Mouse (Mus musculus) CH12.LX (cell line): ENCODE measurements at regions not wholly inside any gene's neighbourhood (a gene's known extent, or its start where the extent isn't known, plus 50 kb on each side); places are given as distances from the start of the nearest gene placed in this dataset.

Experiments used
- DNase-seq: peaks from one replicate; pipeline ENCODE4 v3.0.0-alpha.2; 2013; ENCODE audit errors: extremely low read depth
- H3K27ac ChIP-seq: 2 replicates; pipeline ENCODE4 v1.5.1; 2012; ENCODE audit warnings: low read depth, mild to moderate bottlenecking, control low read depth, moderate library complexity; ENCODE audit not compliant: insufficient read depth
- H3K27me3 ChIP-seq: replicated peaks from 2 replicates; pipeline ENCODE3; 2012; ENCODE audit warnings: inconsistent platforms
- H3K36me3 ChIP-seq, 2 experiments: replicated peaks in 1 of 2; 2 replicates each; pipeline versions ENCODE3 to v1.6.1; 2012; ENCODE audit warnings: inconsistent platforms in 1 of 2, low read length in 1 of 2, mild to moderate bottlenecking in 1 of 2, mixed read lengths in 1 of 2, moderate library complexity in 1 of 2; ENCODE audit not compliant: control insufficient read depth in 1 of 2, insufficient read depth in 1 of 2
- H3K4me1 ChIP-seq, 2 experiments: 2 replicates each; pipeline ENCODE4 v1.6.1; 2012; ENCODE audit warnings: inconsistent platforms in 1 of 2, moderate library complexity in 1 of 2; ENCODE audit not compliant: insufficient read depth in 2 of 2, control insufficient read depth in 1 of 2
- H3K4me2 ChIP-seq: 2 replicates; pipeline ENCODE4 v1.6.1; 2012; ENCODE audit warnings: low read depth, mild to moderate bottlenecking, control low read depth; ENCODE audit not compliant: poor library complexity, insufficient read depth, severe bottlenecking
- H3K4me3 ChIP-seq, 3 experiments: fragments of 150-350 bp in 1 of 3; sonication (generic) in 1 of 3; replicated peaks in 1 of 3; 2 replicates each; pipeline versions ENCODE3 to v1.5.1; 2011 to 2012; ENCODE audit warnings: low read depth in 2 of 3, low read length in 2 of 3, mild to moderate bottlenecking in 2 of 3, moderate library complexity in 2 of 3, control low read depth in 1 of 3, improper control_type of control experiment in 1 of 3, inconsistent platforms in 1 of 3, mixed read lengths in 1 of 3; ENCODE audit not compliant: poor library complexity in 1 of 3
- H3K79me2 ChIP-seq: replicated peaks from 2 replicates; pipeline ENCODE4 v1.6.1; 2012; ENCODE audit warnings: mild to moderate bottlenecking, moderate library complexity; ENCODE audit not compliant: control insufficient read depth, poor library complexity, insufficient read depth, severe bottlenecking; ENCODE audit errors: extremely low read depth
- H3K9ac ChIP-seq: 2 replicates; pipeline ENCODE4 v1.6.1; 2012; ENCODE audit warnings: low read depth, mild to moderate bottlenecking, control low read depth, moderate library complexity; ENCODE audit not compliant: insufficient read depth
- H3K9me3 ChIP-seq: replicated peaks from 2 replicates; pipeline ENCODE3; 2012; ENCODE audit warnings: low read length, inconsistent platforms, mixed read lengths
- BHLHE40 ChIP-seq: IDR thresholded peaks from 2 replicates; pipeline ENCODE4 v1.6.1; 2011; ENCODE audit warnings: mild to moderate bottlenecking, low read depth, low read length, improper control_type of control experiment
- CHD1 ChIP-seq: IDR thresholded peaks from 2 replicates; pipeline ENCODE4 v1.6.1; 2012; ENCODE audit warnings: low read depth, low read length, improper control_type of control experiment, inconsistent platforms
- CHD2 ChIP-seq: IDR thresholded peaks from 2 replicates; pipeline ENCODE4 v1.6.1; 2011; ENCODE audit warnings: low read length, improper control_type of control experiment
- CTCF ChIP-seq, 2 experiments: IDR thresholded peaks in 1 of 2; conservative IDR thresholded peaks in 1 of 2; 2 replicates each; pipeline ENCODE4 v1.5.1; 2011 to 2012; ENCODE audit warnings: low read depth in 2 of 2, low read length in 2 of 2, improper control_type of control experiment in 1 of 2, inconsistent platforms in 1 of 2, mild to moderate bottlenecking in 1 of 2, moderate library complexity in 1 of 2
- ETS1 ChIP-seq: conservative IDR thresholded peaks from 2 replicates; pipeline ENCODE4 v1.6.1; 2012; ENCODE audit warnings: low read depth, mild to moderate bottlenecking, inconsistent platforms, low read length, improper control_type of control experiment, moderate library complexity
- JUN ChIP-seq: IDR thresholded peaks from 2 replicates; pipeline ENCODE4 v1.6.1; 2011; ENCODE audit warnings: low read depth, mild to moderate bottlenecking, low read length, improper control_type of control experiment, moderate library complexity; ENCODE audit not compliant: insufficient read depth
- KAT2A ChIP-seq: IDR thresholded peaks from 2 replicates; pipeline ENCODE4 v1.6.1; 2012; ENCODE audit warnings: low read length, improper control_type of control experiment, inconsistent platforms; ENCODE audit not compliant: insufficient replicate concordance
- MAFK ChIP-seq: IDR thresholded peaks from 2 replicates; pipeline ENCODE4 v1.6.1; 2011; ENCODE audit warnings: low read length, improper control_type of control experiment; ENCODE audit not compliant: insufficient replicate concordance
- MAX ChIP-seq: IDR thresholded peaks from 2 replicates; pipeline ENCODE4 v1.6.1; 2011; ENCODE audit warnings: low read length, improper control_type of control experiment
- MEF2A ChIP-seq: IDR thresholded peaks from 2 replicates; pipeline ENCODE4 v1.6.1; 2014; ENCODE audit warnings: low read depth, mild to moderate bottlenecking, inconsistent platforms, low read length, improper control_type of control experiment, borderline replicate concordance
- MXI1 ChIP-seq: IDR thresholded peaks from 2 replicates; pipeline ENCODE4 v1.6.1; 2011; ENCODE audit warnings: mild to moderate bottlenecking, low read depth, low read length, improper control_type of control experiment
- NELFE ChIP-seq: IDR thresholded peaks from 2 replicates; pipeline ENCODE4 v1.6.1; 2011; ENCODE audit warnings: low read depth, low read length, improper control_type of control experiment
- NRF1 ChIP-seq: IDR thresholded peaks from 2 replicates; pipeline ENCODE4 v1.6.1; 2014; ENCODE audit warnings: low read depth, mild to moderate bottlenecking, inconsistent platforms, low read length, improper control_type of control experiment, moderate library complexity
- PAX5 ChIP-seq: IDR thresholded peaks from 2 replicates; pipeline ENCODE4 v1.6.1; 2012; ENCODE audit warnings: low read length, inconsistent platforms, mixed read lengths
- POLR2AphosphoS2 ChIP-seq: IDR thresholded peaks from 2 replicates; pipeline ENCODE4 v1.6.1; 2011; ENCODE audit warnings: low read depth, low read length, improper control_type of control experiment
- RAD21 ChIP-seq: IDR thresholded peaks from 2 replicates; pipeline ENCODE4 v1.6.1; 2011; ENCODE audit warnings: low read depth, mild to moderate bottlenecking, low read length, improper control_type of control experiment, moderate library complexity
- RCOR1 ChIP-seq: conservative IDR thresholded peaks from 2 replicates; pipeline ENCODE4 v1.6.1; 2012; ENCODE audit warnings: low read depth, mild to moderate bottlenecking, inconsistent platforms, low read length, improper control_type of control experiment
- SIN3A ChIP-seq: IDR thresholded peaks from 2 replicates; pipeline ENCODE4 v1.6.1; 2012; ENCODE audit warnings: low read length, improper control_type of control experiment, inconsistent platforms
- SMC3 ChIP-seq: IDR thresholded peaks from 2 replicates; pipeline ENCODE4 v1.6.1; 2011; ENCODE audit warnings: low read depth, low read length, improper control_type of control experiment
- TCF12 ChIP-seq: IDR thresholded peaks from 2 replicates; pipeline ENCODE4 v1.6.1; 2014; ENCODE audit warnings: low read depth, mild to moderate bottlenecking, inconsistent platforms, low read length, improper control_type of control experiment
- UBTF ChIP-seq: IDR thresholded peaks from 2 replicates; pipeline ENCODE4 v1.6.1; 2012; ENCODE audit warnings: low read depth, mild to moderate bottlenecking, inconsistent platforms, low read length, improper control_type of control experiment, moderate library complexity
- USF1 ChIP-seq: IDR thresholded peaks from 2 replicates; pipeline ENCODE4 v1.6.1; 2014; ENCODE audit warnings: low read depth, mild to moderate bottlenecking, inconsistent platforms, low read length, improper control_type of control experiment
- ZC3H11A ChIP-seq: IDR thresholded peaks from 2 replicates; pipeline ENCODE4 v1.6.1; 2012; ENCODE audit warnings: low read depth, mild to moderate bottlenecking, inconsistent platforms, low read length, improper control_type of control experiment
- ZKSCAN1 ChIP-seq: IDR thresholded peaks from 2 replicates; pipeline ENCODE4 v1.6.1; 2012; ENCODE audit warnings: low read depth, inconsistent platforms, low read length, improper control_type of control experiment, borderline replicate concordance
- ZMIZ1 ChIP-seq: IDR thresholded peaks from 2 replicates; pipeline ENCODE4 v1.6.1; 2012; ENCODE audit warnings: low read depth, mild to moderate bottlenecking, inconsistent platforms, low read length, improper control_type of control experiment
- dilution Hi-C: fragments of 300-500 bp; cut with MboI; formaldehyde crosslinking; loops from 2 replicates; pipeline ENCODE4 v1.14.3; 2020; ENCODE audit warnings: low sequenced_read_pairs; ENCODE audit not compliant: extremely low pct_unique_long_range_greater_than_20kb, extremely low pct_ligation_motif_present
- in situ Hi-C: fragments of 300-500 bp; cut with MboI; formaldehyde crosslinking; loops from 3 replicates; pipeline ENCODE4 v1.14.3; 2019; ENCODE audit warnings: low sequenced_read_pairs, low pct_ligation_motif_present, low pct_unique_long_range_greater_than_20kb, mixed read lengths

- DNase-seq = no peak
- no peak for TF ChIP-seq POLR2AphosphoS2
- dilution Hi-C loops (no loop called here), in situ Hi-C loops (no loop called here)
- Histone ChIP-seq H3K27ac (no peak overlapping the region), H3K27me3 (no peaks in the 10 kb centered on the region), H3K36me3 (no peaks in the 10 kb centered on the region), H3K9ac (no peak overlapping the region), H3K4me3 (no peak overlapping the region), H3K4me2 (no peak overlapping the region), H3K79me2 (no peaks in the 10 kb centered on the region), H3K9me3 (no peaks in the 10 kb centered on the region), H3K4me1 (no peaks in the 10 kb centered on the region)
Observed at GRCm38 (mm10) chr14:120174615-120175014, 100.9 kb upstream of the Mbnl2 start.

- Histone ChIP-seq H3K79me2 (no peaks in the 10 kb centered on the region), H3K9me3 (no peaks in the 10 kb centered on the region), H3K9ac (no peak overlapping the region), H3K4me1 (no peaks in the 10 kb centered on the region), H3K4me3 (no peak overlapping the region), H3K4me2 (no peak overlapping the region), H3K27me3 (no peaks in the 10 kb centered on the region), H3K36me3 (no peaks in the 10 kb centered on the region), H3K27ac (no peak overlapping the region)
- no peak for DNase-seq
- in situ Hi-C loops = no loop called here
- no peak for TF ChIP-seq CHD1
- TF ChIP-seq MAFK = no peak
- no peak for TF ChIP-seq NELFE
- TF ChIP-seq SIN3A = no peak
- no peak for TF ChIP-seq NRF1
- TF ChIP-seq UBTF = no peak
- no peak for TF ChIP-seq MEF2A
- TF ChIP-seq ZMIZ1 = no peak
- no peak for TF ChIP-seq TCF12
- TF ChIP-seq USF1 = no peak
- no peak for TF ChIP-seq POLR2AphosphoS2
- no peak for TF ChIP-seq SMC3
- TF ChIP-seq MAX = no peak
- TF ChIP-seq PAX5 = no peak
- TF ChIP-seq ZKSCAN1 = no peak
- dilution Hi-C loops = no loop called here
Observed at GRCm38 (mm10) chr14:120195218-120195617, 80.3 kb upstream of the Mbnl2 start.

GRCm38 (mm10) chr14:120211741-120212140 lies 63.7 kb upstream of the Mbnl2 start:
- Histone ChIP-seq H3K4me3 (no peak overlapping the region), H3K9me3 (no peaks in the 10 kb centered on the region), H3K9ac (no peak overlapping the region), H3K27me3 (no peaks in the 10 kb centered on the region), H3K36me3 (no peaks in the 10 kb centered on the region), H3K4me2 (no peak overlapping the region)
- DNase-seq = no peak
- TF ChIP-seq ZKSCAN1 (no peak), NRF1 (no peak), JUN (no peak), KAT2A (no peak), TCF12 (no peak), ZMIZ1 (no peak), CHD2 (no peak), PAX5 (no peak), ETS1 (no peak), RCOR1 (no peak), RAD21 (no peak), UBTF (no peak), MAFK (no peak), POLR2AphosphoS2 (no peak), MXI1 (no peak), CHD1 (no peak), ZC3H11A (no peak), CTCF (conservative IDR thresholded peaks at IDR 0.05 in 1 of 2, IDR thresholded peaks at IDR 0.05 in 1 of 2; ENCODE audit: low read depth in 2 of 2, low read length in 2 of 2) (no peak), BHLHE40 (no peak)
- TF ChIP-seq, all 38 proteins: peak for 0
- dilution Hi-C loops = no loop called here
- in situ Hi-C loops = no loop called here
- H3K79me2 ChIP-seq = no peaks in the 10 kb centered on the region
- no peaks in the 10 kb centered on the region for H3K4me1 ChIP-seq
- no peak overlapping the region for H3K27ac ChIP-seq
